Mouse (Mus musculus): ENCODE measurements around the gene Prr19.
"Not testable (repeated sequence)": the region's sequence is repeated elsewhere in the genome, so short reads cannot be mapped to it uniquely, and the experiment has no call there.

Prr19 gene

GRCm38 (mm10) chr7:25301063-25301462 is at the start of gene Prr19:
Gene Prr19, plus strand, starts transcription at chr7:25301411.
- DNase-seq, result no peak

- no peak for DNase-seq
These were observed 49.4 kb upstream of the Prr19 start for GRCm38 (mm10) chr7:25251822-25252221.

- DNase-seq, result no peak
These were observed 39.3 kb upstream of the Prr19 start for GRCm38 (mm10) chr7:25261896-25262295.

GRCm38 (mm10) chr7:25263968-25264870 is 37.0 kb upstream of the Prr19 start:
- DNase-seq, result no peak

- DNase-seq, result not testable (repeated sequence)
These were observed 35.5 kb upstream of the Prr19 start for GRCm38 (mm10) chr7:25265743-25266142.

GRCm38 (mm10) chr7:25266180-25266962 is 34.8 kb upstream of the Prr19 start:
- no peak for DNase-seq

- peak; percentile 94 to 97 for DNase-seq
These were observed 33.9 kb upstream of the Prr19 start, which contains the start of gene Cic for GRCm38 (mm10) chr7:25267301-25267750. Gene Cic, plus strand, starts transcription at chr7:25267704.

- peak; percentile 94 to 98 for DNase-seq
These were observed 33.3 kb upstream of the Prr19 start for GRCm38 (mm10) chr7:25267751-25268463.

GRCm38 (mm10) chr7:25268588-25268987 is 32.6 kb upstream of the Prr19 start:
- DNase-seq, result no peak

- DNase-seq, result peak in 1 of 2 experiments; percentile 30
These were observed 32.2 kb upstream of the Prr19 start for GRCm38 (mm10) chr7:25269029-25269428.

GRCm38 (mm10) chr7:25269545-25270271 is 31.5 kb upstream of the Prr19 start:
- peak; percentile 28 to 50 for DNase-seq

- peak in 1 of 2 experiments; percentile 10 for DNase-seq
These were observed 30.3 kb upstream of the Prr19 start for GRCm38 (mm10) chr7:25270652-25271633.

GRCm38 (mm10) chr7:25271651-25272444 is 29.4 kb upstream of the Prr19 start:
- no peak for DNase-seq

GRCm38 (mm10) chr7:25272445-25273258 is 28.6 kb upstream of the Prr19 start:
- DNase-seq, result no peak

GRCm38 (mm10) chr7:25273259-25274241 is 27.7 kb upstream of the Prr19 start:
- DNase-seq, result no peak

- no peak for DNase-seq
These were observed 26.6 kb upstream of the Prr19 start for GRCm38 (mm10) chr7:25274571-25274970.

- no peak for DNase-seq
These were observed 26.2 kb upstream of the Prr19 start for GRCm38 (mm10) chr7:25274996-25275395.

Measured in spleen, adult 18-20 months (tissue).